Mouse (Mus musculus) lung, embryonic 15.5 days (tissue): ENCODE data around the gene C1qtnf5. TPM values are rescaled to one million over a fixed set of nuclear protein-coding genes. Genes with fewer than 3 reads are reported as not detected.

Source experiments
- ATAC-seq: fragments of 200-750 bp; cut with Nextera tagmentation; 2 replicates; pipeline ENCODE4 v1.8.0; 2017; ENCODE audit warnings: moderate number of reproducible peaks, borderline replicate concordance; ENCODE audit not compliant: low FRiP score, low TSS enrichment; ENCODE audit errors: extremely low read depth
- H3K27ac ChIP-seq: fragments of 300-500 bp; sonication (generic); 2 replicates; pipeline ENCODE4 v1.5.1; 2015; ENCODE audit warnings: moderate library complexity, mild to moderate bottlenecking, inconsistent platforms
- H3K27me3 ChIP-seq: fragments of 300-500 bp; sonication (generic); 2 replicates; pipeline ENCODE4 v1.6.1; 2015; ENCODE audit warnings: inconsistent platforms
- H3K36me3 ChIP-seq: fragments of 300-500 bp; sonication (generic); 2 replicates; pipeline ENCODE4 v1.6.1; 2015; ENCODE audit warnings: inconsistent platforms
- H3K4me1 ChIP-seq: fragments of 300-500 bp; sonication (generic); 2 replicates; pipeline ENCODE4 v1.6.1; 2015; ENCODE audit warnings: inconsistent platforms
- H3K4me2 ChIP-seq: fragments of 300-500 bp; sonication (generic); 2 replicates; pipeline ENCODE4 v1.6.1; 2015; ENCODE audit warnings: inconsistent platforms, mild to moderate bottlenecking, moderate library complexity
- H3K4me3 ChIP-seq: fragments of 300-500 bp; sonication (generic); 2 replicates; pipeline ENCODE4 v1.5.1; 2015; ENCODE audit warnings: mild to moderate bottlenecking, inconsistent platforms
- H3K9ac ChIP-seq: fragments of 300-500 bp; sonication (generic); 2 replicates; pipeline ENCODE4 v1.6.1; 2015; ENCODE audit warnings: inconsistent platforms
- H3K9me3 ChIP-seq: fragments of 300-500 bp; sonication (generic); 2 replicates; pipeline ENCODE4 v1.6.1; 2016; ENCODE audit warnings: inconsistent platforms
- WGBS: fragments of 180-500 bp; shearing (Covaris S2); methylation state at CpG from one replicate; pipeline ENCODE4 v1.1.7; 2015; 5-methylcytosine and 5-hydroxymethylcytosine counted together
- polyA plus RNA-seq: library from polyadenylated mRNA; unstranded; fragments of >200 nt; fragmentation: Nextera tagmentation; extraction: Ambion mirVana; gene quantifications from 2 replicates; pipeline ENCODE4 v1.2.1, GENCODE M21; 2015

C1qtnf5 gene
- polyA plus RNA-seq, 1 experiment from 2014 or later, result 6.3 TPM

DNA sequence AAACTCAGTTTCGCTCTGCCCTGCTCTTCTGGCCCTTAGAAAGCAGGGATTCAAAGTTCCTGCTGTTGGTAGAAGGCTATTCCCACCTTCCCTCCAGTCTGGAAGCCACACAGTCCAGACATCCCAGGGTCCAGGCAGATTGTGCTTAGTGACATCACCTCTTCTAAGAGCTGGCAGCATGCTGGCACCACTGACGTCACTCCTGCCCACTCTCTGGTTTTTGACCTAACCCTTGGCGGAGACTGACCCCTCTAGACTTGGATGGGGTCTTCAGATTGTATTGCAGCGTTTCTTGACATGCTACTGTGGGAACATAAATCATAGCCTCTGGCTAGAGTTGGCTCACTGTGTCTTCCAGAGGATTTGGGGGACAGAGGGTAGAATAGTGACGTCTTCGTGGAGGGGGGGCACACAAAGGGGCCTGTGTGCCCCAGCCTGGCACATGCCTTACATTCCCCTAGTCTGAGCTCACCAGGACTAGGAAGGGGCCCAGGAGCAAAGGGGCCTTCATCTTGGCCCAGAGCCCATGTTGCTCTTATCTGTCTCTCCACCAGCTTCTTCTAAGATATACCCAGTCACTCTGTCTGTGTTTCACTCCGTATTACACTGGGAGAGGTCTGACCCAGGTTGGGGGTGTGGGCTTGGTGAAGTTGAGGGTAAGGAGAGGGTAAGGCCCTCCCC is 28.8 kb downstream of the C1qtnf5 start:
- Histone ChIP-seq H3K4me3 (peak overlapping the region; percentile 70), H3K9me3 (no peaks in the 10 kb centered on the region), H3K4me1 (peaks cover 58% of the 10 kb centered on the region), H3K27me3 (peaks cover 16% of the 10 kb centered on the region; the same call in 1 of the 2 replicates), H3K27ac (peak overlapping the region; percentile 87), H3K4me2 (peak overlapping the region; percentile 95), H3K36me3 (peaks cover 19% of the 10 kb centered on the region), H3K9ac (peak overlapping the region; percentile 70)
- WGBS, result 22% methylated on average over 7 of the region's 7 CpGs
- peak; percentile 24; the same call in 1 of the 2 replicates for ATAC-seq

GRCm38 (mm10) chr9:44137846-44138245 is 30.8 kb downstream of the C1qtnf5 start:
- no peak for ATAC-seq
- H3K4me3 ChIP-seq, result no peak overlapping the region
- no peaks in the 10 kb centered on the region for H3K9me3 ChIP-seq
- 44% methylated on average over 4 of the region's 4 CpGs for WGBS
- H3K27me3 ChIP-seq, result peaks cover 12% of the 10 kb centered on the region; the same call in 1 of the 2 replicates
- H3K36me3 ChIP-seq, result peaks cover 27% of the 10 kb centered on the region
- no peak overlapping the region for H3K27ac ChIP-seq
- H3K4me2 ChIP-seq, result no peak overlapping the region
- peaks cover 39% of the 10 kb centered on the region for H3K4me1 ChIP-seq
- no peak overlapping the region for H3K9ac ChIP-seq

DNA sequence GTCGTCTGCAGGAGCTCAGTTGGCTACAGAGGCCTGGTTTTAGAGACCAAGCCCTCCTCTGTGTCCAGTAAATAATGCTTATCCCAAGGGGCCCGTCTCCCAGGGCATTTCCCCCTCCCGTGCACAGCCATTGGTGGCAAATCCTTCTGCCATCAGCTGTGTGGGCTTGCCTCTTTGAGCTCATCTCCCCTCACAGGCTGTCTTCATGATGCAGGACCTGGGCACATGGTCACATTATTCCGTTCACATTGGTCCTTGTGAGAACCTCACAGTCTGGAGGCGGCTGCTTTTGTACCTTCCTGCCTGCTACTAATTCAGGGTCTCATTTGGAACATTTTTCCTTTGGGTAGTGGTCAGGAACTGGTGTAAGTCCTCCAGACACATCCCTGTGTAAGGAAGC is 34.9 kb downstream of the C1qtnf5 start:
- H3K4me1 ChIP-seq, result no peaks in the 10 kb centered on the region
- no peak overlapping the region for H3K4me2 ChIP-seq
- H3K9me3 ChIP-seq, result no peaks in the 10 kb centered on the region
- H3K4me3 ChIP-seq, result no peak overlapping the region
- no peaks in the 10 kb centered on the region for H3K27me3 ChIP-seq
- no peak overlapping the region for H3K27ac ChIP-seq
- H3K9ac ChIP-seq, result no peak overlapping the region
- 69% methylated on average over 5 of the region's 5 CpGs for WGBS
- no peak for ATAC-seq
- peaks cover 39% of the 10 kb centered on the region for H3K36me3 ChIP-seq

- Histone ChIP-seq H3K9ac (no peak overlapping the region), H3K4me2 (no peak overlapping the region), H3K9me3 (no peaks in the 10 kb centered on the region), H3K36me3 (peaks cover 37% of the 10 kb centered on the region), H3K27ac (peak overlapping the region; percentile 25; the same call in 1 of the 2 replicates), H3K4me3 (no peak overlapping the region), H3K27me3 (no peaks in the 10 kb centered on the region), H3K4me1 (no peaks in the 10 kb centered on the region)
- WGBS, result 90% methylated on average over 5 of the region's 5 CpGs
- ATAC-seq, result no peak
Measured at GRCm38 (mm10) chr9:44143421-44143820, 36.4 kb downstream of the C1qtnf5 start.

- WGBS, result 31% methylated on average over 7 of the region's 8 CpGs
- no peak; the same call in 1 of the 2 replicates for ATAC-seq
- H3K36me3 ChIP-seq, result peaks cover 35% of the 10 kb centered on the region
- H3K4me1 ChIP-seq, result no peaks in the 10 kb centered on the region
- H3K27me3 ChIP-seq, result no peaks in the 10 kb centered on the region
- no peak overlapping the region for H3K4me3 ChIP-seq
- no peak overlapping the region for H3K9ac ChIP-seq
- 0 out of 2 replicates have a peak overlapping the region, but pooled peaks have one; percentile 6 for H3K27ac ChIP-seq
- no peak overlapping the region for H3K4me2 ChIP-seq
- no peaks in the 10 kb centered on the region for H3K9me3 ChIP-seq
Measured at GRCm38 (mm10) chr9:44144023-44144717, 37.1 kb downstream of the C1qtnf5 start.

DNA sequence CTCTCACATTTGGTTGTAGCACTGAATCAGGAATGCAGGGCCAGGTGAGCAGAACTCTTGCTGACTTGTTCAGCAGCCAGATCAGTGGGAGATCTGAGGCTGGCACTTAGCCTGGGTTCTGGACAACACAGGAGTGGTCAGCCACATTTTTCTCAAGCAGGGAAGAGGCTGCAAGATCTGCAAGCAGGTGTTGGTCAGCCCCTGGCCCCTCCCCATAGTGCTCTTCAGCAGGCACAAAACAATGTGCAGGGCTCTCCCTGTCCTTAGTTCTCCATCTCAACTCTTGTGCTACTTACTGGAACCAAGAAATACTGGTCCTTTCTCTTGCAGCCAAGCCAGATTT is 37.6 kb downstream of the C1qtnf5 start:
- ATAC-seq, result no peak
- Histone ChIP-seq H3K9ac (no peak overlapping the region), H3K4me3 (no peak overlapping the region), H3K4me1 (no peaks in the 10 kb centered on the region), H3K36me3 (peaks cover 35% of the 10 kb centered on the region), H3K27me3 (no peaks in the 10 kb centered on the region), H3K9me3 (no peaks in the 10 kb centered on the region), H3K27ac (0 out of 2 replicates have a peak overlapping the region, but pooled peaks have one; percentile 6), H3K4me2 (no peak overlapping the region)

- Histone ChIP-seq H3K36me3 (peaks cover 38% of the 10 kb centered on the region), H3K27me3 (no peaks in the 10 kb centered on the region)
- 46% methylated on average over 3 of the region's 3 CpGs for WGBS
Measured at GRCm38 (mm10) chr9:44147290-44147689, 40.2 kb downstream of the C1qtnf5 start.

More at GRCm38 (mm10) chr9:44147290-44147689, 40.2 kb downstream of the C1qtnf5 start:
- Histone ChIP-seq H3K4me3 (no peak overlapping the region), H3K4me1 (no peaks in the 10 kb centered on the region), H3K4me2 (no peak overlapping the region), H3K9ac (no peak overlapping the region), H3K9me3 (no peaks in the 10 kb centered on the region), H3K27ac (no peak overlapping the region)
- no peak for ATAC-seq

Other genes starting within 250 kb of the C1qtnf5 start
- 1.6 and 4.1 TPM in 2 replicates for gene Thy1, start 63.9 kb upstream of the C1qtnf5 start, polyA plus RNA-seq
- gene Usp2, start 40.2 kb upstream of the C1qtnf5 start, polyA plus RNA-seq, result 8.3 and 10.5 TPM in 2 replicates
- gene Mfrp, start 5.5 kb upstream of the C1qtnf5 start, polyA plus RNA-seq, result 0.14 and 0.28 TPM in 2 replicates
- 0.17 and 0.21 TPM in 2 replicates for gene Gm49380, start 6.3 kb downstream of the C1qtnf5 start, polyA plus RNA-seq
- 69.9 and 71.4 TPM in 2 replicates for gene Rnf26, start 6.3 kb downstream of the C1qtnf5 start, polyA plus RNA-seq
- 86.2 and 92.9 TPM in 2 replicates for gene Mcam, start 27.2 kb downstream of the C1qtnf5 start, polyA plus RNA-seq
- 13.5 and 15.4 TPM in 2 replicates for gene Cbl, start 126.8 kb downstream of the C1qtnf5 start, polyA plus RNA-seq
- gene Ccdc153, start 133.4 kb downstream of the C1qtnf5 start, polyA plus RNA-seq, result 2.8 and 2.9 TPM in 2 replicates
- 0.09 TPM in 1 of 2 replicates, not detected in the other for gene Pdzd3, start 144.2 kb downstream of the C1qtnf5 start, polyA plus RNA-seq
- 9.9 and 11.0 TPM in 2 replicates for gene Nlrx1, start 161.4 kb downstream of the C1qtnf5 start, polyA plus RNA-seq
- 1.8 and 2.0 TPM in 2 replicates for gene Abcg4, start 181.4 kb downstream of the C1qtnf5 start, polyA plus RNA-seq
- gene Hinfp, start 198.4 kb downstream of the C1qtnf5 start, polyA plus RNA-seq, result 21.4 and 21.7 TPM in 2 replicates
- gene C2cd2l, start 213.0 kb downstream of the C1qtnf5 start, polyA plus RNA-seq, result 6.8 and 8.5 TPM in 2 replicates
- gene Dpagt1, start 218.8 kb downstream of the C1qtnf5 start, polyA plus RNA-seq, result 33.5 and 36.5 TPM in 2 replicates
- 357 and 365 TPM in 2 replicates for gene H2afx, start 227.4 kb downstream of the C1qtnf5 start, polyA plus RNA-seq
- gene Hmbs, start 237.0 kb downstream of the C1qtnf5 start, polyA plus RNA-seq, result 123 and 135 TPM in 2 replicates